Mouse (Mus musculus) embryonic fibroblast, embryonic 13.5 days (primary cell): ENCODE data around the gene Muc20.

Source experiments
- CTCF ChIP-seq: IDR thresholded peaks from 2 replicates; pipeline ENCODE4 v1.5.1; 2011; ENCODE audit warnings: mild to moderate bottlenecking, control low read depth, low read length, moderate library complexity, borderline replicate concordance; ENCODE audit not compliant: insufficient read depth
- POLR2A ChIP-seq: IDR thresholded peaks from 2 replicates; pipeline ENCODE4 v1.6.1; 2011; ENCODE audit warnings: low read depth, mild to moderate bottlenecking, control low read depth, low read length, moderate library complexity

GRCm38 (mm10) chr16:32741366-32741765 is 55.9 kb downstream of the Muc20 start:
- TF ChIP-seq CTCF (no peak), POLR2A (no peak)
